In genomic region chr17:32363821-32364301, GRCm38 (mm10) we compare ENCODE assay signal across 8 mouse cellular contexts. TPM values are rescaled to one million over a fixed set of nuclear protein-coding genes. Genes with fewer than 3 reads are reported as not detected.
DNase-seq lines count a peak whose midpoint lies in the region; ATAC-seq and TF ChIP-seq lines count a peak whose summit lies in the region.

No protein-coding gene starts in this region.

- 0% methylated on average over 21 of the region's 50 CpGs for WGBS in forebrain, embryonic 15.5 days
- WGBS in limb, embryonic 13.5 days: under 1% methylated on average over 42 of the region's 50 CpGs
- WGBS in small intestine, adult 2 months: under 1% methylated on average over 49 of the region's 50 CpGs

- H3K4me1 ChIP-seq in forebrain, embryonic 15.5 days: peaks cover 23% of the 10 kb centered on the region
- H3K4me1 ChIP-seq in limb, embryonic 13.5 days: peaks cover 29% of the 10 kb centered on the region
- H3K4me1 ChIP-seq in small intestine, adult 2 months (ENCODE audit: control insufficient read depth, insufficient read depth, insufficient read length, low read length): peaks cover 11% of the 10 kb centered on the region; the same call in 1 of the 2 replicates

- peak; percentile 51 for ATAC-seq in forebrain, embryonic 15.5 days (replicated peaks)
- peak; percentile 43; the same call in 1 of the 2 replicates for ATAC-seq in limb, embryonic 13.5 days (ENCODE audit: low FRiP score, low read depth)

- peak overlapping the region; percentile 86 for H3K4me2 ChIP-seq in forebrain, embryonic 15.5 days (replicated peaks)
- peak overlapping the region; percentile 86 for H3K4me2 ChIP-seq in limb, embryonic 13.5 days (replicated peaks)

- no peak for DNase-seq in layer of hippocampus, adult 2 months (ENCODE audit: low spot score in 2 of 2)
- no peak for DNase-seq in layer of hippocampus, postnatal 25 days (ENCODE audit: extremely low spot score in 1 of 2, low spot score in 1 of 2)
- DNase-seq in Muller cell, postnatal 12 days (ENCODE audit: inconsistent ontology term): peak; percentile 20
- no peak for DNase-seq in ovary, postnatal 10 days (ENCODE audit: low spot score)
- DNase-seq in spleen, postnatal 14 days (ENCODE audit: low spot score in 2 of 2): no peak

- no peak for TF ChIP-seq CTCF in layer of hippocampus, adult 2 months (conservative IDR thresholded peaks at IDR 0.05)
- TF ChIP-seq CTCF in small intestine, adult 2 months (IDR thresholded peaks at IDR 0.05; ENCODE audit: extremely low read depth, insufficient read length, insufficient replicate concordance, low read depth, low read length): no peak

- peak overlapping the region; percentile 92 for H3K9ac ChIP-seq in forebrain, embryonic 15.5 days (replicated peaks)
- peak overlapping the region; percentile 95 for H3K9ac ChIP-seq in limb, embryonic 13.5 days

- no peak for TF ChIP-seq POLR2A in small intestine, adult 2 months (IDR thresholded peaks at IDR 0.05; ENCODE audit: low read depth, low read length)

- peak overlapping the region; percentile 80 for H3K27ac ChIP-seq in layer of hippocampus, adult 2 months
- peak overlapping the region; percentile 78 for H3K27ac ChIP-seq in forebrain, embryonic 15.5 days (replicated peaks)
- H3K27ac ChIP-seq in limb, embryonic 13.5 days: peak overlapping the region; percentile 16; the same call in 1 of the 2 replicates
- H3K27ac ChIP-seq in small intestine, adult 2 months (ENCODE audit: insufficient read depth, low read depth, low read length): no peak overlapping the region

- peak overlapping the region; percentile 88 for H3K4me3 ChIP-seq in layer of hippocampus, adult 2 months
- peak overlapping the region; percentile 96 for H3K4me3 ChIP-seq in forebrain, embryonic 15.5 days
- H3K4me3 ChIP-seq in limb, embryonic 13.5 days: peak overlapping the region; percentile 96
- H3K4me3 ChIP-seq in small intestine, adult 2 months (ENCODE audit: low read depth, low read length): peak overlapping the region; percentile 79

- H3K27me3 ChIP-seq in forebrain, embryonic 15.5 days: no peaks in the 10 kb centered on the region
- H3K27me3 ChIP-seq in limb, embryonic 13.5 days: no peaks in the 10 kb centered on the region
- H3K27me3 ChIP-seq in small intestine, adult 2 months (ENCODE audit: control insufficient read depth, insufficient read depth, low read length): no peaks in the 10 kb centered on the region

- H3K9me3 ChIP-seq in forebrain, embryonic 15.5 days: no peaks in the 10 kb centered on the region
- H3K9me3 ChIP-seq in limb, embryonic 13.5 days: no peaks in the 10 kb centered on the region

- peaks cover 42% of the 10 kb centered on the region for H3K36me3 ChIP-seq in forebrain, embryonic 15.5 days
- peaks cover 40% of the 10 kb centered on the region for H3K36me3 ChIP-seq in limb, embryonic 13.5 days
- H3K36me3 ChIP-seq in small intestine, adult 2 months (ENCODE audit: control insufficient read depth, insufficient read depth, low read length): peaks cover 19% of the 10 kb centered on the region

RNA-seq across cellular contexts. Expression of gene Akap8l, which starts 13.5 kb away (rescaled TPM):
- total RNA-seq in layer of hippocampus, adult 2 months (2021): 100 to 1,000 TPM; 220 to 238 TPM
- total RNA-seq in layer of hippocampus, postnatal 25 days (2021): 100 to 1,000 TPM; 140 to 197 TPM
- polyA plus RNA-seq in forebrain, embryonic 15.5 days (2015; fragmentation: Nextera tagmentation; extraction: Ambion mirVana): 138 and 140 TPM in 2 replicates
- 106 and 116 TPM in 2 replicates for polyA plus RNA-seq in limb, embryonic 13.5 days (2015; fragmentation: Nextera tagmentation; extraction: Ambion mirVana)
- polyA plus RNA-seq in small intestine, adult 2 months (2012; rRNA removed): 42.3 and 83.7 TPM in 2 replicates

RNA-seq across cellular contexts. Expression of gene Wiz, which starts 25.4 kb away (rescaled TPM):
- 10 to 100 TPM; 55.0 to 57.2 TPM for total RNA-seq in layer of hippocampus, adult 2 months (2021)
- 10 to 100 TPM; 48.3 to 57.7 TPM for total RNA-seq in layer of hippocampus, postnatal 25 days (2021)
- 38.8 and 40.3 TPM in 2 replicates for polyA plus RNA-seq in forebrain, embryonic 15.5 days (2015; fragmentation: Nextera tagmentation; extraction: Ambion mirVana)
- polyA plus RNA-seq in limb, embryonic 13.5 days (2015; fragmentation: Nextera tagmentation; extraction: Ambion mirVana): 23.4 and 25.2 TPM in 2 replicates
- polyA plus RNA-seq in small intestine, adult 2 months (2012; rRNA removed): 15.5 and 26.1 TPM in 2 replicates

RNA-seq across cellular contexts. Expression of gene Rasal3, which starts 39.5 kb away (rescaled TPM):
- total RNA-seq in layer of hippocampus, adult 2 months (2021): 1 to 10 TPM; 2.9 to 4.6 TPM
- total RNA-seq in layer of hippocampus, postnatal 25 days (2021): 1 to 10 TPM; 2.9 to 3.4 TPM
- 0.56 and 0.64 TPM in 2 replicates for polyA plus RNA-seq in forebrain, embryonic 15.5 days (2015; fragmentation: Nextera tagmentation; extraction: Ambion mirVana)
- polyA plus RNA-seq in limb, embryonic 13.5 days (2015; fragmentation: Nextera tagmentation; extraction: Ambion mirVana): 0.85 and 1.1 TPM in 2 replicates
- 10.3 and 16.0 TPM in 2 replicates for polyA plus RNA-seq in small intestine, adult 2 months (2012; rRNA removed)

RNA-seq across cellular contexts. Expression of gene Akap8, which starts 42.8 kb away (rescaled TPM):
- 100 to 1,000 TPM in 1 of 2 experiments, 10 to 100 TPM in 1; 99.2 to 112 TPM for total RNA-seq in layer of hippocampus, adult 2 months (2021)
- 10 to 100 TPM; 68.1 to 92.0 TPM for total RNA-seq in layer of hippocampus, postnatal 25 days (2021)
- polyA plus RNA-seq in forebrain, embryonic 15.5 days (2015; fragmentation: Nextera tagmentation; extraction: Ambion mirVana): 107 and 111 TPM in 2 replicates
- polyA plus RNA-seq in limb, embryonic 13.5 days (2015; fragmentation: Nextera tagmentation; extraction: Ambion mirVana): 110 and 123 TPM in 2 replicates
- 23.5 and 28.6 TPM in 2 replicates for polyA plus RNA-seq in small intestine, adult 2 months (2012; rRNA removed)
